Mouse (Mus musculus): ENCODE measurements at regions not wholly inside any gene's neighbourhood (a gene's known extent, or its start where the extent isn't known, plus 50 kb on each side); places are given as distances from the start of the nearest gene placed in this dataset.

DNA sequence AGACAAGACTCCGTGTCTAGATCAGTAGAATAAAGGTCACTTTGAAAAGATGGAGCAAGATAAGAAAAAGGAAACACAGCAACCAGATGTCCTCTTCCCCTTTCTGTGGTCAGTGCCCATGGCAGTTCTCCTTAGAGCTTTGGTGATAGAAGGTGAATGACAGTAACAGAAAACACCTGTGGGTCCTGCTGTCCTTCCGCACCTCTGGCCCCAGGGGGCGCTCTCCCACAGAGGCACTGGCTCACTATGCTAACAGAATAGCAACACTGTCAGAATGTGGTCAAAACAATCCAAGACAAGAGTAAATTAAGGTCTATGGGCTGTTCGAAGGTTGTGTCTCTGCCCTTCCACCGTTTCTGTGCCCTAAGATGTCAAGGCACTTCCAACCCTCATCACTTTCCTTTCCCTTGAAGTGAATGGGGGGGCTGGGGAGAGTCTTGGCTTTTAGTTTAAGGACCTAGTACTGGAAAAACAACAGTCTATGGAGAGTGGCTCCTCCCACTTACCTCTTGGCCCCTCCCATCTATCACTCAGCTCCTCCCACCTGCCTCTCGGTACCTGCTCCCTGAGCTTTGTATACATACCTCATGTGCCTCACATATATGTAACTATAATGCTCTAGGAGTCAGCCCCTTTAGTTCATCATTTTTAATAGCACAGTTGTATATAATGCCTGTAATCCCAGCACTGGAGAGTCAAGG, 86.2 kb upstream of the Tank start:
- no peak overlapping the region for H3K4me2 ChIP-seq (replicated peaks; ENCODE audit: low read depth, low read length, severe bottlenecking)
- H3K4me1 ChIP-seq (ENCODE audit: control insufficient read depth, insufficient read depth, low read length), result peaks cover 4% of the 10 kb centered on the region; the same call in 1 of the 2 replicates
- no peak overlapping the region for H3K4me3 ChIP-seq (replicated peaks; ENCODE audit: low read length)
- no peak overlapping the region for H3K27ac ChIP-seq (replicated peaks; ENCODE audit: low read depth, low read length)
- WGBS, result 65% methylated on average over 6 of the region's 6 CpGs
- no peaks in the 10 kb centered on the region for H3K27me3 ChIP-seq (ENCODE audit: control insufficient read depth, insufficient read depth, low read length)
- no peaks in the 10 kb centered on the region for H3K36me3 ChIP-seq (ENCODE audit: control insufficient read depth, insufficient read depth, low read length)
- DNase-seq (ENCODE audit: low spot score) (no peak), ATAC-seq (ENCODE audit: low FRiP score, low read depth) (no peak)
- no peaks in the 10 kb centered on the region for H3K9me3 ChIP-seq (ENCODE audit: control insufficient read depth, low read length)
- H3K9ac ChIP-seq (ENCODE audit: low read depth, low read length, severe bottlenecking), result no peak overlapping the region
- no peak for TF ChIP-seq POLR2A (IDR thresholded peaks at IDR 0.05; ENCODE audit: borderline replicate concordance, extremely low read depth, insufficient read depth, insufficient read length)

DNA sequence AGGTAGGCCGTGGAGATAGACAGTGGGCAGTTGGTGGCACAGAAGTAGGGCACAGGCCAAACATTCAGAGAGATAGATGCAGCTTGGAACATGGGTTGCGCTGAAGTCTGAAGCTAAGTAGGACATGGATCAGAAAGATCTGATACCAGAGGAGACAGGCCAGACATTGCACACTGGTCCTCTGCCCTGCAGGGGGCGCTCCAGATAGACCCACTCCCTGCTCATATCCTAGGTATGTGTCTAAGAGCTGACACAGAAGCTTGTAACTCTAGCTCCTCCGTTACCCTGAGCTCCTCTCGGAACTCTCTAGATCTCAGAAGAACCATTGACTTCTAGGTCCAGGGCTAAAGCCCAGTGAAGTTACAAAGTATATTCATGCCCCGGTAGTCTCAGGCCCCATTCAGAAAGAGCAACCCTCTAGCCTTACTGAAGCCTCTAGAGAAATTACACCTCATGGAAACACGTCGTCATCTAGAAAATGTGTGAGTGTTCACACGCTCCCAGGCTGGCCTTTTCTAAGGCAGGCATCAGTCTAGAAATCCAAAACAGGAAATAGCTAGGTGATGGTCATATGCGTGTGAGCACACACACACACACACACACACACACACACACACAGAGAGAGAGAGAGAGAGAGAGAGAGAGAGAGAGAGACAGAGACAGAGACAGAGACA, 87.8 kb upstream of the Tank start:
- DNase-seq (ENCODE audit: low spot score) (no peak), ATAC-seq (ENCODE audit: low FRiP score, low read depth) (no peak)
- no peak for TF ChIP-seq POLR2A (IDR thresholded peaks at IDR 0.05; ENCODE audit: borderline replicate concordance, extremely low read depth, insufficient read depth, insufficient read length)
- no peak overlapping the region for H3K27ac ChIP-seq (replicated peaks; ENCODE audit: low read depth, low read length)
- no peak overlapping the region for H3K4me2 ChIP-seq (replicated peaks; ENCODE audit: low read depth, low read length, severe bottlenecking)
- no peaks in the 10 kb centered on the region for H3K9me3 ChIP-seq (ENCODE audit: control insufficient read depth, low read length)
- H3K4me1 ChIP-seq (ENCODE audit: control insufficient read depth, insufficient read depth, low read length), result peaks cover 4% of the 10 kb centered on the region; the same call in 1 of the 2 replicates
- H3K4me3 ChIP-seq (replicated peaks; ENCODE audit: low read length), result no peak overlapping the region
- H3K9ac ChIP-seq (ENCODE audit: low read depth, low read length, severe bottlenecking), result no peak overlapping the region
- no peaks in the 10 kb centered on the region for H3K36me3 ChIP-seq (ENCODE audit: control insufficient read depth, insufficient read depth, low read length)
- WGBS, result 73% methylated on average over 10 of the region's 10 CpGs
- no peaks in the 10 kb centered on the region for H3K27me3 ChIP-seq (ENCODE audit: control insufficient read depth, insufficient read depth, low read length)

DNA sequence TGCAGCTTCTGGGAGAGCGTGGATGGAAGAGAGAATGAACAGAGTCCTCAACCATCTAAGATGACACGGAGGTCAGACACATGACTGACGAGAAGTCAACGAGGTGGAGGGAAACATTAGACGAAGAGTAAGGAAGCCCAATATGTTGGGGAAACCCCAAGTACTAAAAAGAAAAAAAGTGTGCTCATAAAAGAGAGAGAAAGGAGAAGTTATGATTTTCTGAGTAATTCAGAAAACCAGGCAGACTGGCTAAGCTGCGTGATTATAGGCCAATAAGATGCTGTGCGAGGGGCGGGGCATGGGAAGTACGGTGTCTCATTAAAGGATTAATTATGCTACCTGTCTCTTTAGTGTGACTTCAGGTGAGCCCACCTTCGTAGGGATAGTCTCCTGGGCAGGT, 88.6 kb upstream of the Tank start:
- no peak overlapping the region for H3K27ac ChIP-seq (replicated peaks; ENCODE audit: low read depth, low read length)
- H3K9me3 ChIP-seq (ENCODE audit: control insufficient read depth, low read length), result no peaks in the 10 kb centered on the region
- no peak overlapping the region for H3K4me3 ChIP-seq (replicated peaks; ENCODE audit: low read length)
- H3K9ac ChIP-seq (ENCODE audit: low read depth, low read length, severe bottlenecking), result no peak overlapping the region
- DNase-seq (ENCODE audit: low spot score), result no peak
- H3K27me3 ChIP-seq (ENCODE audit: control insufficient read depth, insufficient read depth, low read length), result no peaks in the 10 kb centered on the region
- H3K36me3 ChIP-seq (ENCODE audit: control insufficient read depth, insufficient read depth, low read length), result no peaks in the 10 kb centered on the region
- H3K4me2 ChIP-seq (replicated peaks; ENCODE audit: low read depth, low read length, severe bottlenecking), result no peak overlapping the region
- TF ChIP-seq POLR2A (IDR thresholded peaks at IDR 0.05; ENCODE audit: borderline replicate concordance, extremely low read depth, insufficient read depth, insufficient read length), result no peak
- WGBS, result 83% methylated on average over 10 of the region's 10 CpGs
- no peak for ATAC-seq (ENCODE audit: low FRiP score, low read depth)
- H3K4me1 ChIP-seq (ENCODE audit: control insufficient read depth, insufficient read depth, low read length), result peaks cover 4% of the 10 kb centered on the region; the same call in 1 of the 2 replicates

DNA sequence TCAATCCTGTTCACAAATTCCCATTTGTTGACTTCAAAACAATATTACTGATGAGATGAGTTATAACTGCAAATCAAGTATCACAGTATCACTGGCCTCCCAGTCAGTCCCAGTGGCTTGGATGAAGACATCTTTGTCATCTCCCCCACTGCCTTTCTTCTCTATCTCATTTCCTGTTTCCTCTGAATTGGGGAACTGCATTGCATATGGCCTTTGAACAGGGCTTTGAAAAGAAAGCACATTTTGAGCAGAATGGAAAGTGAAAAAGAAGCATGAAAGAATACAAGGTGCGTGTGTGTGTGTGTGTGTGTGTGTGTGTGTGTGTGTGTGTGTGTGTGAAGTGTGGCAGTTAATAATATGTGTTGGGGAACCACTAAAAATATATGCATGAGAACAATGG, 94.6 kb upstream of the Tank start:
- H3K9me3 ChIP-seq (ENCODE audit: control insufficient read depth, low read length), result no peaks in the 10 kb centered on the region
- no peak overlapping the region for H3K27ac ChIP-seq (replicated peaks; ENCODE audit: low read depth, low read length)
- no peak overlapping the region for H3K4me3 ChIP-seq (replicated peaks; ENCODE audit: low read length)
- no peaks in the 10 kb centered on the region for H3K27me3 ChIP-seq (ENCODE audit: control insufficient read depth, insufficient read depth, low read length)
- no peak for ATAC-seq (ENCODE audit: low FRiP score, low read depth)
- H3K36me3 ChIP-seq (ENCODE audit: control insufficient read depth, insufficient read depth, low read length), result no peaks in the 10 kb centered on the region
- no peak for TF ChIP-seq POLR2A (IDR thresholded peaks at IDR 0.05; ENCODE audit: borderline replicate concordance, extremely low read depth, insufficient read depth, insufficient read length)
- H3K9ac ChIP-seq (ENCODE audit: low read depth, low read length, severe bottlenecking), result no peak overlapping the region
- no peaks in the 10 kb centered on the region for H3K4me1 ChIP-seq (ENCODE audit: control insufficient read depth, insufficient read depth, low read length)
- 69% methylated on average over 1 of the region's 1 CpGs for WGBS
- DNase-seq (ENCODE audit: low spot score), result no peak
- H3K4me2 ChIP-seq (replicated peaks; ENCODE audit: low read depth, low read length, severe bottlenecking), result no peak overlapping the region

GRCm38 (mm10) chr2:61476648-61477047, 101.7 kb upstream of the Tank start:
- no peak for DNase-seq (ENCODE audit: low spot score)
- no peak for ATAC-seq (ENCODE audit: low FRiP score, low read depth)
- Histone ChIP-seq H3K4me2 (replicated peaks; ENCODE audit: low read depth, low read length, severe bottlenecking) (no peak overlapping the region), H3K27ac (replicated peaks; ENCODE audit: low read depth, low read length) (no peak overlapping the region), H3K4me1 (ENCODE audit: control insufficient read depth, insufficient read depth, low read length) (no peaks in the 10 kb centered on the region), H3K9ac (ENCODE audit: low read depth, low read length, severe bottlenecking) (no peak overlapping the region), H3K36me3 (ENCODE audit: control insufficient read depth, insufficient read depth, low read length) (no peaks in the 10 kb centered on the region), H3K9me3 (ENCODE audit: control insufficient read depth, low read length) (no peaks in the 10 kb centered on the region), H3K27me3 (ENCODE audit: control insufficient read depth, insufficient read depth, low read length) (no peaks in the 10 kb centered on the region), H3K4me3 (replicated peaks; ENCODE audit: low read length) (no peak overlapping the region)
- WGBS, result 95% methylated on average over 4 of the region's 4 CpGs
- TF ChIP-seq POLR2A (IDR thresholded peaks at IDR 0.05; ENCODE audit: borderline replicate concordance, extremely low read depth, insufficient read depth, insufficient read length), result no peak

Data from limb, embryonic 14.5 days (tissue).